Mouse (Mus musculus): ENCODE data around the gene Acat1.

Acat1 gene

GRCm38 (mm10) chr9:53535416-53536320, 74.5 kb downstream of the Acat1 start:
- no peak for DNase-seq (ENCODE audit: low spot score)
